Mouse (Mus musculus): Measurements from ENCODE around the gene Adam20. TPM values are rescaled to one million over a fixed set of nuclear protein-coding genes. Genes with fewer than 3 reads are reported as not detected.
"Not testable (repeated sequence)": the region's sequence is repeated elsewhere in the genome, so short reads cannot be mapped to it uniquely, and the experiment has no call there.

Adam20 gene
- not detected in 2 replicates for total RNA-seq (2021)
- long read RNA-seq, experiment 1 = 0 reads
- long read RNA-seq, experiment 2 = 0 reads

GRCm38 (mm10) chr8:40792973-40793372, at the start of gene Adam20:
Adam20 (plus strand) TSS chr8:40793273.
- DNase-seq = not testable (repeated sequence)

- DNase-seq = not testable (repeated sequence)
Observed at GRCm38 (mm10) chr8:40751908-40752307, 41.2 kb upstream of the Adam20 start, which contains the start of gene Adam25. Adam25 (plus strand) TSS chr8:40752208.

DNA sequence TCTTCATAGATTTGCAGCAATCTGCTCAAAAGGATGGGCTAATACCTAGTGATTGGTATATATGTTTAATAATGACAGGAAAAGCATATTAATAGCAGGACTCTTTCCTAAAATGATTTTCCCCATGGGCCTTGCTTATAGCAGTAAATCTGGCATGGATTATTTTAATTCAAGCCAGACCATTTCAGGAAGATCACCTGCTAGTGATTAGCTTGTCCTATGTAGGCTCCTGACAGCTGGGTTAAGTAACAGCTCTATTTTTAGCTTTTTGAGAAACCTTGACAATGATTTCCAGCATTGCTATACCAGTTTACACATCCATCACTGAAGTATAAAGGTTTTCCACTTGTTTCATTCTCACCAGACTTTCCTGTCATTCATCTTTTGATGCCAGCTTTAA, 9.8 kb upstream of the Adam20 start:
- no peak for DNase-seq

- DNase-seq = no peak
Observed at GRCm38 (mm10) chr8:40803379-40804079, 10.5 kb downstream of the Adam20 start.

Other genes with a start within 250 kb of the Adam20 start
- not detected in 2 replicates for gene Adam24, start 118.2 kb upstream of the Adam20 start, total RNA-seq (2021)
- not detected in 2 replicates for gene Adam25, start 41.1 kb upstream of the Adam20 start, total RNA-seq (2021)
- gene Adam39, start 29.7 kb downstream of the Adam20 start, total RNA-seq (2021) = not detected in 2 replicates